In the genomic region with DNA sequence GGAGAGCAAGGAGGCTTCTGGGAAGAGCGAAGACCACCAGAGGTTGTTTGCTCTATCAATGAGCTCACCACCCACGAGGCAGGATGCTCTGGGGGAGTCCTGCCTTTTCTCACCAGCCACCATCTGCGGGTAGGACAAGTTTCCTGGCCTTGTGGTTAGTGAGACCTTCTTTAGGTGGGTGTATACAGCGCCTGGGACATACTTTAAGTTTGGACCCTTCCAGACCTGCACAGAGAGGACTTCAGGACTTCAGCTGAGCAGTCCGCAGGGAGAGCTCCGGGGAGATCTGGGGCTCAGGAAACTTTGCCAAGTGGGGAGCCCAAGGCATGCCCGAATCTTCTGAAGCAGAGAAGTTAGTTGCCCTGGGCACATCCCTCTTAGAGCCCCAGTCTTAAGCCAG, we compare ENCODE assay signal across 8 mouse cellular contexts. TPM values are rescaled to one million over a fixed set of nuclear protein-coding genes. Genes with fewer than 3 reads are reported as not detected.
DNase-seq lines count a peak whose midpoint lies in the region; ATAC-seq lines count a peak whose summit lies in the region.

No protein-coding gene starts in this region.

- peak overlapping the region; percentile 86 for H3K4me2 ChIP-seq in heart, embryonic 16.5 days (ENCODE audit: low read depth, low read length)
- peak overlapping the region; percentile 57 for H3K4me2 ChIP-seq in intestine, embryonic 14.5 days (ENCODE audit: low read length)

- 29% methylated on average over 7 of the region's 7 CpGs for whole genome bisulfite sequencing in heart, embryonic 16.5 days
- 20% methylated on average over 7 of the region's 7 CpGs for WGBS in intestine, embryonic 14.5 days

- intact Hi-C loops in heart, postnatal 25 days (cut with DNase I) = no loop called here

- no peak overlapping the region for H3K27ac ChIP-seq in heart, embryonic 16.5 days (ENCODE audit: low read length)
- H3K27ac ChIP-seq in intestine, embryonic 14.5 days (ENCODE audit: low read depth) = no peak overlapping the region

- H3K9me3 ChIP-seq in heart, embryonic 16.5 days (replicated peaks; ENCODE audit: control insufficient read depth, low read length) = no peaks in the 10 kb centered on the region
- no peaks in the 10 kb centered on the region for H3K9me3 ChIP-seq in intestine, embryonic 14.5 days (ENCODE audit: control insufficient read depth, low read length)

- H3K4me1 ChIP-seq in heart, embryonic 16.5 days (ENCODE audit: control insufficient read depth, insufficient read depth, low read length) = peaks cover 34% of the 10 kb centered on the region
- H3K4me1 ChIP-seq in intestine, embryonic 14.5 days (replicated peaks; ENCODE audit: control insufficient read depth, insufficient read depth, low read length) = peaks cover 6% of the 10 kb centered on the region

- H3K4me3 ChIP-seq in heart, embryonic 16.5 days (ENCODE audit: low read length) = peak overlapping the region; percentile 53
- peak overlapping the region; percentile 30 for H3K4me3 ChIP-seq in intestine, embryonic 14.5 days (ENCODE audit: low read depth, low read length)

- no peak for DNase-seq in heart, postnatal 25 days (ENCODE audit: low spot score)
- peak; percentile 55 for DNase-seq in T-cell, adult 2 months (ENCODE audit: low spot score)
- DNase-seq in intestine, embryonic 14.5 days (ENCODE audit: low spot score) = no peak
- DNase-seq in naive thymus-derived CD4-positive, alpha-beta T cell, adult 2 months (ENCODE audit: low read depth) = peak; percentile 56
- DNase-seq in left cerebral cortex, adult 11 months (ENCODE audit: low spot score) = no peak
- no peak for DNase-seq in urinary bladder, adult 18-20 months (ENCODE audit: low spot score in 2 of 2)

- H3K36me3 ChIP-seq in heart, embryonic 16.5 days (ENCODE audit: control insufficient read depth, insufficient read depth) = no peaks in the 10 kb centered on the region
- H3K36me3 ChIP-seq in intestine, embryonic 14.5 days (ENCODE audit: control insufficient read depth, insufficient read depth, low read length) = no peaks in the 10 kb centered on the region

- ATAC-seq in heart, embryonic 16.5 days (replicated peaks; ENCODE audit: extremely low read depth, insufficient read depth, low FRiP score) = no peak
- ATAC-seq in intestine, embryonic 14.5 days (replicated peaks; ENCODE audit: low FRiP score, low TSS enrichment, low read depth) = no peak
- no peak for ATAC-seq in megakaryocyte-erythroid progenitor cell, adult 5-6 weeks (replicated peaks; ENCODE audit: low FRiP score, low TSS enrichment, poor library complexity, severe bottlenecking)

- peak overlapping the region; percentile 67 for H3K9ac ChIP-seq in heart, embryonic 16.5 days (ENCODE audit: low read length)
- H3K9ac ChIP-seq in intestine, embryonic 14.5 days (ENCODE audit: low read length) = peak overlapping the region; percentile 30; the same call in 1 of the 2 replicates

- peaks cover 8% of the 10 kb centered on the region; the same call in 1 of the 2 replicates for H3K27me3 ChIP-seq in heart, embryonic 16.5 days (ENCODE audit: control insufficient read depth, insufficient read depth, low read length)
- peaks cover 55% of the 10 kb centered on the region for H3K27me3 ChIP-seq in intestine, embryonic 14.5 days (replicated peaks; ENCODE audit: control insufficient read depth, insufficient read depth, low read length)

RNA-seq across cellular contexts. Expression of gene Snai3, which starts 0.5 kb away (rescaled TPM):
- polyA plus RNA-seq in heart, embryonic 16.5 days (2015; fragmentation: Nextera tagmentation; extraction: Ambion mirVana) = 2.8 and 3.6 TPM in 2 replicates
- 1 to 10 TPM; 2.5 to 2.7 TPM for total RNA-seq in heart, postnatal 25 days (2021)
- polyA plus RNA-seq in intestine, embryonic 14.5 days (2014; fragmentation: Nextera tagmentation; extraction: Ambion mirVana) = 1.1 and 1.3 TPM in 2 replicates
- total RNA-seq in megakaryocyte-erythroid progenitor cell, adult 5-6 weeks (2014; fragmentation: Nextera tagmentation) = 2.2 TPM in 1 of 2 replicates, not detected in the other
- not detected in 2 replicates for total RNA-seq in megakaryocyte-erythroid progenitor cell, adult 5-6 weeks (2017)

RNA-seq across cellular contexts. Expression of gene Rnf166, which starts 15.9 kb away (rescaled TPM):
- 42.1 and 48.6 TPM in 2 replicates for polyA plus RNA-seq in heart, embryonic 16.5 days (2015; fragmentation: Nextera tagmentation; extraction: Ambion mirVana)
- total RNA-seq in heart, postnatal 25 days (2021) = 10 to 100 TPM; 35.8 to 38.2 TPM
- polyA plus RNA-seq in intestine, embryonic 14.5 days (2014; fragmentation: Nextera tagmentation; extraction: Ambion mirVana) = 31.4 and 34.0 TPM in 2 replicates
- 33.2 and 37.2 TPM in 2 replicates for total RNA-seq in megakaryocyte-erythroid progenitor cell, adult 5-6 weeks (2014; fragmentation: Nextera tagmentation)
- 23.7 and 40.2 TPM in 2 replicates for total RNA-seq in megakaryocyte-erythroid progenitor cell, adult 5-6 weeks (2017)

RNA-seq across cellular contexts. Expression of gene Ctu2, which starts 16.0 kb away (rescaled TPM):
- polyA plus RNA-seq in heart, embryonic 16.5 days (2015; fragmentation: Nextera tagmentation; extraction: Ambion mirVana) = 25.2 and 27.8 TPM in 2 replicates
- 10 to 100 TPM in 1 of 2 experiments, 1 to 10 TPM in 1; 7.3 to 11.4 TPM for total RNA-seq in heart, postnatal 25 days (2021)
- polyA plus RNA-seq in intestine, embryonic 14.5 days (2014; fragmentation: Nextera tagmentation; extraction: Ambion mirVana) = 53.8 and 55.0 TPM in 2 replicates
- 16.4 and 31.6 TPM in 2 replicates for total RNA-seq in megakaryocyte-erythroid progenitor cell, adult 5-6 weeks (2014; fragmentation: Nextera tagmentation)
- total RNA-seq in megakaryocyte-erythroid progenitor cell, adult 5-6 weeks (2017) = 14.8 and 15.7 TPM in 2 replicates

RNA-seq across cellular contexts. Expression of gene Mvd, which starts 16.8 kb away (rescaled TPM):
- polyA plus RNA-seq in heart, embryonic 16.5 days (2015; fragmentation: Nextera tagmentation; extraction: Ambion mirVana) = 15.9 and 16.1 TPM in 2 replicates
- total RNA-seq in heart, postnatal 25 days (2021) = 1 to 10 TPM; 5.3 to 5.7 TPM
- 52.6 and 60.2 TPM in 2 replicates for polyA plus RNA-seq in intestine, embryonic 14.5 days (2014; fragmentation: Nextera tagmentation; extraction: Ambion mirVana)
- total RNA-seq in megakaryocyte-erythroid progenitor cell, adult 5-6 weeks (2014; fragmentation: Nextera tagmentation) = 2.4 and 2.9 TPM in 2 replicates
- 0.14 and 1.8 TPM in 2 replicates for total RNA-seq in megakaryocyte-erythroid progenitor cell, adult 5-6 weeks (2017)

RNA-seq across cellular contexts. Expression of gene Cyba, which starts 27.3 kb away (rescaled TPM):
- polyA plus RNA-seq in heart, embryonic 16.5 days (2015; fragmentation: Nextera tagmentation; extraction: Ambion mirVana) = 170 and 202 TPM in 2 replicates
- 10 to 100 TPM; 39.4 to 45.3 TPM for total RNA-seq in heart, postnatal 25 days (2021)
- 297 and 307 TPM in 2 replicates for polyA plus RNA-seq in intestine, embryonic 14.5 days (2014; fragmentation: Nextera tagmentation; extraction: Ambion mirVana)
- total RNA-seq in megakaryocyte-erythroid progenitor cell, adult 5-6 weeks (2014; fragmentation: Nextera tagmentation) = 66.0 and 69.7 TPM in 2 replicates
- 25.4 and 28.7 TPM in 2 replicates for total RNA-seq in megakaryocyte-erythroid progenitor cell, adult 5-6 weeks (2017)

Comparison
In these comparisons a context has a peak if more than half of its experiments do, and no peak if none do; other contexts are left out.
1. DNase-seq: peak in T-cell, adult 2 months (single experiment) and naive thymus-derived CD4-positive, alpha-beta T cell, adult 2 months (single experiment); none in heart, postnatal 25 days (single experiment), intestine, embryonic 14.5 days (single experiment), left cerebral cortex, adult 11 months (single experiment) and urinary bladder, adult 18-20 months (0 of 2).